Mouse (Mus musculus): ENCODE measurements around the gene Tmem50b. TPM values are rescaled to one million over a fixed set of nuclear protein-coding genes. Genes with fewer than 3 reads are reported as not detected.
"Not testable (repeated sequence)": the region's sequence is repeated elsewhere in the genome, so short reads cannot be mapped to it uniquely, and the experiment has no call there.

The Tmem50b gene
- polyA plus RNA-seq, 1 experiment from 2014 or later, result 31.6 TPM

GRCm38 (mm10) chr16:91536372-91536771 lies 61.2 kb downstream of the Tmem50b start:
- DNase-seq (ENCODE audit: low spot score) (no peak), ATAC-seq (ENCODE audit: insufficient number of reproducible peaks, low FRiP score, low TSS enrichment, low read depth) (no peak)
- WGBS, result 95% methylated on average over 6 of the region's 6 CpGs
- Histone ChIP-seq H3K27me3 (ENCODE audit: control insufficient read depth, insufficient read depth, low read length) (no peaks in the 10 kb centered on the region), H3K4me3 (ENCODE audit: low read depth, low read length) (no peak overlapping the region), H3K36me3 (ENCODE audit: control insufficient read depth, insufficient read depth, low read length) (no peaks in the 10 kb centered on the region), H3K9me3 (ENCODE audit: control insufficient read depth, low read length) (no peaks in the 10 kb centered on the region), H3K9ac (ENCODE audit: low read length) (no peak overlapping the region), H3K4me2 (ENCODE audit: low read depth, severe bottlenecking) (no peak overlapping the region), H3K4me1 (ENCODE audit: control insufficient read depth, insufficient read depth, low read length) (no peaks in the 10 kb centered on the region), H3K27ac (replicated peaks; ENCODE audit: low read depth, low read length) (no peak overlapping the region)

DNA sequence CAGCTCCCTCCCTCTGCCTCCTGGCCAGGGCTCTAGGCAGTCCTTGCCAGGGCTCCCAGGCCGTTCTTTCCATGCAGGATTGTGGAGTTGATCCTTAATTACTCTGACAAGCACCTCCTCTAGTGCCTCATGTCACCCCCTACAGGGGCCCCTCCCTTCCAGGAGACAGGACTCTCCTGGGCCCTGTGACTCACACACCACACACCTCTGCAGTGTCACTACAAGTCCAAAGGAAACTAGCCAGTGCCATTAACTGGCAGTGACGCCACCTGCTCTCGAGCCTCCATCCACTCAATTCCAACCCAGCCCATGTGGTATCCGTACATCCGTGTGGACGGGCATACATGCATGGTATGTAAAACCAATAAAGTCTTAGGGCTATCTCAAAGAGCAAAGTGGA lies 62.7 kb downstream of the Tmem50b start:
- Histone ChIP-seq H3K27me3 (ENCODE audit: control insufficient read depth, insufficient read depth, low read length) (no peaks in the 10 kb centered on the region), H3K27ac (replicated peaks; ENCODE audit: low read depth, low read length) (no peak overlapping the region), H3K4me1 (ENCODE audit: control insufficient read depth, insufficient read depth, low read length) (no peaks in the 10 kb centered on the region), H3K9ac (ENCODE audit: low read length) (no peak overlapping the region), H3K4me3 (ENCODE audit: low read depth, low read length) (no peak overlapping the region), H3K9me3 (ENCODE audit: control insufficient read depth, low read length) (no peaks in the 10 kb centered on the region), H3K4me2 (ENCODE audit: low read depth, severe bottlenecking) (no peak overlapping the region), H3K36me3 (ENCODE audit: control insufficient read depth, insufficient read depth, low read length) (no peaks in the 10 kb centered on the region)
- ATAC-seq (ENCODE audit: insufficient number of reproducible peaks, low FRiP score, low TSS enrichment, low read depth), result no peak
- DNase-seq (ENCODE audit: low spot score), result no peak
- 77% methylated on average over 6 of the region's 6 CpGs for WGBS

GRCm38 (mm10) chr16:91534477-91534876 lies 63.1 kb downstream of the Tmem50b start:
- H3K4me2 ChIP-seq (ENCODE audit: low read depth, severe bottlenecking), result no peak overlapping the region
- no peaks in the 10 kb centered on the region for H3K36me3 ChIP-seq (ENCODE audit: control insufficient read depth, insufficient read depth, low read length)
- DNase-seq (ENCODE audit: low spot score), result peak; percentile 92
- no peak for ATAC-seq (ENCODE audit: insufficient number of reproducible peaks, low FRiP score, low TSS enrichment, low read depth)
- WGBS, result 53% methylated on average over 13 of the region's 13 CpGs
- H3K9me3 ChIP-seq (ENCODE audit: control insufficient read depth, low read length), result no peaks in the 10 kb centered on the region
- H3K4me3 ChIP-seq (ENCODE audit: low read depth, low read length), result no peak overlapping the region
- no peaks in the 10 kb centered on the region for H3K4me1 ChIP-seq (ENCODE audit: control insufficient read depth, insufficient read depth, low read length)
- H3K27me3 ChIP-seq (ENCODE audit: control insufficient read depth, insufficient read depth, low read length), result no peaks in the 10 kb centered on the region
- no peak overlapping the region for H3K9ac ChIP-seq (ENCODE audit: low read length)
- H3K27ac ChIP-seq (replicated peaks; ENCODE audit: low read depth, low read length), result no peak overlapping the region

GRCm38 (mm10) chr16:91533097-91534001 lies 64.3 kb downstream of the Tmem50b start:
- ATAC-seq (ENCODE audit: insufficient number of reproducible peaks, low FRiP score, low TSS enrichment, low read depth), result no peak
- WGBS, result 57% methylated on average over 23 of the region's 23 CpGs
- Histone ChIP-seq H3K9me3 (ENCODE audit: control insufficient read depth, low read length) (no peaks in the 10 kb centered on the region), H3K27me3 (ENCODE audit: control insufficient read depth, insufficient read depth, low read length) (no peaks in the 10 kb centered on the region), H3K4me1 (ENCODE audit: control insufficient read depth, insufficient read depth, low read length) (no peaks in the 10 kb centered on the region), H3K4me2 (ENCODE audit: low read depth, severe bottlenecking) (no peak overlapping the region), H3K9ac (ENCODE audit: low read length) (no peak overlapping the region), H3K36me3 (ENCODE audit: control insufficient read depth, insufficient read depth, low read length) (no peaks in the 10 kb centered on the region), H3K4me3 (ENCODE audit: low read depth, low read length) (no peak overlapping the region), H3K27ac (replicated peaks; ENCODE audit: low read depth, low read length) (no peak overlapping the region)
- no peak for DNase-seq (ENCODE audit: low spot score)

- H3K4me2 ChIP-seq (ENCODE audit: low read depth, severe bottlenecking), result no peak overlapping the region
- H3K9ac ChIP-seq (ENCODE audit: low read length), result no peak overlapping the region
- no peaks in the 10 kb centered on the region for H3K27me3 ChIP-seq (ENCODE audit: control insufficient read depth, insufficient read depth, low read length)
- no peak overlapping the region for H3K4me3 ChIP-seq (ENCODE audit: low read depth, low read length)
- no peak for ATAC-seq (ENCODE audit: insufficient number of reproducible peaks, low FRiP score, low TSS enrichment, low read depth)
- no peak for DNase-seq (ENCODE audit: low spot score)
- H3K4me1 ChIP-seq (ENCODE audit: control insufficient read depth, insufficient read depth, low read length), result no peaks in the 10 kb centered on the region
- no peak overlapping the region for H3K27ac ChIP-seq (replicated peaks; ENCODE audit: low read depth, low read length)
- no peaks in the 10 kb centered on the region for H3K9me3 ChIP-seq (ENCODE audit: control insufficient read depth, low read length)
- WGBS, result 22% methylated on average over 2 of the region's 2 CpGs
- H3K36me3 ChIP-seq (ENCODE audit: control insufficient read depth, insufficient read depth, low read length), result no peaks in the 10 kb centered on the region
Measured at GRCm38 (mm10) chr16:91532429-91532828, 65.2 kb downstream of the Tmem50b start.

DNA sequence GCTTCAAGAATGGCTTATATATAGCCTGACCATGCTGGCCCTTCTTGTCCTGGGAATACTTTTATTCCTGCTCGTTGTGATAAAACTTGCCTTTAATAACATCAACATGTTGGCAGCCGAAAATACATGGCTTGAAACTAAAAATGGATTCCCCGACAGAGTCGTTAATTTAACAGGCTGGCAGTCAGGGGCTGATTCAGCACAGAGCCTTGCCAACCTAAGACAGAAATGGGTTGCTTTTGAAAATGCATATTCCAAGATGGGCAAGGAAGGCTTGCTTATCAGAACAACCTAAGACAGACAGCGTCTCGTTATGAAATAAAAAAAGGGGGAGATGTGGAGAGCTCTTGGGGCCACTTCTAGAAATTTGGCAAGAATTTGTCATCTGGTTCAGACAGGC lies 65.7 kb downstream of the Tmem50b start:
- Histone ChIP-seq H3K4me3 (ENCODE audit: low read depth, low read length) (no peak overlapping the region), H3K27me3 (ENCODE audit: control insufficient read depth, insufficient read depth, low read length) (no peaks in the 10 kb centered on the region), H3K4me2 (ENCODE audit: low read depth, severe bottlenecking) (no peak overlapping the region), H3K9me3 (ENCODE audit: control insufficient read depth, low read length) (no peaks in the 10 kb centered on the region), H3K4me1 (ENCODE audit: control insufficient read depth, insufficient read depth, low read length) (no peaks in the 10 kb centered on the region), H3K27ac (replicated peaks; ENCODE audit: low read depth, low read length) (no peak overlapping the region), H3K9ac (ENCODE audit: low read length) (no peak overlapping the region), H3K36me3 (ENCODE audit: control insufficient read depth, insufficient read depth, low read length) (no peaks in the 10 kb centered on the region)
- no peak for ATAC-seq (ENCODE audit: insufficient number of reproducible peaks, low FRiP score, low TSS enrichment, low read depth)
- WGBS, result 66% methylated on average over 6 of the region's 6 CpGs
- no peak for DNase-seq (ENCODE audit: low spot score)

DNA sequence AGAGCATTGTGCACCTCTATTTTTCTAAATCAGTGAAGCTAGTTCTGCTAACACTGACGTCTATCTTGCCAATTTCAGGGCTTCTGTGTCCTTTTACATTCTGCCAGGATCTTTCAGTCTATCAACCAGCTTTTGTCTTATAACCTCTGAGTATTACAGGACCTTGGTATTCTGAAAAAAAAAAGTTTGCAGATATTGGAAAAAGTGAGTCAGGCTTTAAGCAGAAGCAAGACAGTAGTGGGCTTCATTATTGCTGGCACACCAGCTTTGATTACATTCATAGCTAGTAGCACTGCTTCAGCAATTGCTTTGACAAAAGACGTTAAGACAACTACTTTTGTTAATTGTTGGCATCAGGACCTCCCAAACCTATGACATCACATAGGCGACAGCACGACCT lies 66.8 kb downstream of the Tmem50b start:
- H3K9ac ChIP-seq (ENCODE audit: low read length); H3K4me2 ChIP-seq (ENCODE audit: low read depth, severe bottlenecking); ATAC-seq (ENCODE audit: insufficient number of reproducible peaks, low FRiP score, low TSS enrichment, low read depth); H3K27ac ChIP-seq (replicated peaks; ENCODE audit: low read depth, low read length); H3K36me3 ChIP-seq (ENCODE audit: control insufficient read depth, insufficient read depth, low read length); H3K4me3 ChIP-seq (ENCODE audit: low read depth, low read length); H3K27me3 ChIP-seq (ENCODE audit: control insufficient read depth, insufficient read depth, low read length); H3K9me3 ChIP-seq (ENCODE audit: control insufficient read depth, low read length); DNase-seq (ENCODE audit: low spot score); H3K4me1 ChIP-seq (ENCODE audit: control insufficient read depth, insufficient read depth, low read length): not testable (repeated sequence)
- 84% methylated on average over 4 of the region's 4 CpGs for WGBS

DNA sequence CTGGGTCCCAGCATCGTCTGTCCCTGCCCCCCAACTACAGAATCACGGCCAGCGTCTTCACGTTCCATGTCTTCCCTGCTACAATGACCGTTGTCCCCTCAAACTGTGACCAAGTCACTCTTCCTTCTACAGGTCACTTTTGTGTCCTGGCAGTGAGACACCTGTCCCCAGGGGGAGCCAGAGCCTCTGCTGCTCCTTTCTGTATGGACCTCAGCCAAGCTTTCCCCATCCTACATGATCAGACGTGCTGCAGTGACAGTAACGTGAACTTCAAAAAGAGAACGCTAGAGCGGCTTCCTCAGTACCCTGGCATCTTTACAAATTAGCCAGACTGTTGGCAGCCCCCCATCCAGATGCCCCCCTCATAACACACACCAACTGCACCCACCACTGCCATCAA lies 69.0 kb downstream of the Tmem50b start:
- Histone ChIP-seq H3K4me2 (ENCODE audit: low read depth, severe bottlenecking) (no peak overlapping the region), H3K4me3 (ENCODE audit: low read depth, low read length) (no peak overlapping the region), H3K9me3 (ENCODE audit: control insufficient read depth, low read length) (no peaks in the 10 kb centered on the region), H3K9ac (ENCODE audit: low read length) (no peak overlapping the region), H3K36me3 (ENCODE audit: control insufficient read depth, insufficient read depth, low read length) (no peaks in the 10 kb centered on the region), H3K4me1 (ENCODE audit: control insufficient read depth, insufficient read depth, low read length) (no peaks in the 10 kb centered on the region), H3K27ac (replicated peaks; ENCODE audit: low read depth, low read length) (no peak overlapping the region), H3K27me3 (ENCODE audit: control insufficient read depth, insufficient read depth, low read length) (no peaks in the 10 kb centered on the region)
- 90% methylated on average over 9 of the region's 9 CpGs for WGBS
- ATAC-seq (ENCODE audit: insufficient number of reproducible peaks, low FRiP score, low TSS enrichment, low read depth) (no peak), DNase-seq (ENCODE audit: low spot score) (no peak)

DNA sequence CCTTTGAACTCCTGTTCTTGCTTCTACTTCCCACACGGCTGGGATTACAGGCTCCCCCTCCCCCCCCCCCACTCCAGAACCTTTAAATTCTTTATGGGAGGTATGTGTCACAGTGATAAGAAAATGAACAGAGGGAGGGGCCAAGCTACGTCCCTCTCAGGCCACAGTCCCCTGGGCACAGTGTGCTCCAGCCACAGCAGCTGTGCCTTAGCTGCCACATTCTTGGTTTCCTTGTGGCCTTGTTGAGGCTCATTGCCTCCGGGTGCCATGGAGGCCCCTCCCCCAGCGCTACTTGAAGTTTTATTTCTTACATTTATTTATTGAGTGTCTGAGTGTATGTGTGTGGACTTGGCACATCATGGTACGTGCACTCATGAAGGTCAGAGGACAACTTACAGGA lies 70.1 kb downstream of the Tmem50b start:
- H3K27me3 ChIP-seq (ENCODE audit: control insufficient read depth, insufficient read depth, low read length), result no peaks in the 10 kb centered on the region
- ATAC-seq (ENCODE audit: insufficient number of reproducible peaks, low FRiP score, low TSS enrichment, low read depth), result no peak
- H3K9ac ChIP-seq (ENCODE audit: low read length), result no peak overlapping the region
- H3K4me2 ChIP-seq (ENCODE audit: low read depth, severe bottlenecking), result no peak overlapping the region
- no peak overlapping the region for H3K4me3 ChIP-seq (ENCODE audit: low read depth, low read length)
- H3K4me1 ChIP-seq (ENCODE audit: control insufficient read depth, insufficient read depth, low read length), result no peaks in the 10 kb centered on the region
- no peak for DNase-seq (ENCODE audit: low spot score)
- no peak overlapping the region for H3K27ac ChIP-seq (replicated peaks; ENCODE audit: low read depth, low read length)
- no peaks in the 10 kb centered on the region for H3K9me3 ChIP-seq (ENCODE audit: control insufficient read depth, low read length)
- H3K36me3 ChIP-seq (ENCODE audit: control insufficient read depth, insufficient read depth, low read length), result no peaks in the 10 kb centered on the region
- 64% methylated on average over 5 of the region's 5 CpGs for WGBS
